Mouse (Mus musculus) limb, embryonic 10.5 days (tissue): Measurements from ENCODE around the gene Ctf2. TPM values are rescaled to one million over a fixed set of nuclear protein-coding genes. Genes with fewer than 3 reads are reported as not detected.

Experiments used
- DNase-seq: peaks from one replicate; pipeline ENCODE4 v3.0.0-alpha.2; 2017; ENCODE audit warnings: low spot score
- H3K27ac ChIP-seq: fragments of 300-500 bp; sonication (generic); 2 replicates; pipeline ENCODE4 v1.5.1; 2016; ENCODE audit warnings: mild to moderate bottlenecking
- H3K27me3 ChIP-seq: fragments of 300-500 bp; sonication (generic); 2 replicates; pipeline ENCODE4 v1.6.1; 2016; ENCODE audit warnings: low read depth, mild to moderate bottlenecking; ENCODE audit not compliant: poor library complexity, severe bottlenecking
- H3K36me3 ChIP-seq: fragments of 300-500 bp; sonication (generic); 2 replicates; pipeline ENCODE4 v1.6.1; 2016; ENCODE audit warnings: mild to moderate bottlenecking, moderate library complexity
- H3K4me1 ChIP-seq: fragments of 300-500 bp; sonication (generic); 2 replicates; pipeline ENCODE4 v1.6.1; 2016
- H3K4me3 ChIP-seq: fragments of 300-500 bp; sonication (generic); 2 replicates; pipeline ENCODE4 v1.5.1; 2016; ENCODE audit warnings: mild to moderate bottlenecking, moderate library complexity
- H3K9me3 ChIP-seq: fragments of 300-500 bp; sonication (generic); replicated peaks from 2 replicates; pipeline ENCODE4 v1.6.1; 2016; ENCODE audit warnings: mild to moderate bottlenecking
- WGBS: fragments of 180-500 bp; shearing (Covaris S2); methylation state at CpG from one replicate; pipeline ENCODE4 v1.1.7; 2016; 5-methylcytosine and 5-hydroxymethylcytosine counted together
- polyA plus RNA-seq: library from polyadenylated mRNA; unstranded; fragments of >200 nt; fragmentation: Nextera tagmentation; extraction: Ambion mirVana; gene quantifications from 2 replicates; pipeline ENCODE4 v1.2.1, GENCODE M21; 2016

Ctf2 gene
- polyA plus RNA-seq, 1 experiment from 2014 or later = 0.73 TPM

DNA sequence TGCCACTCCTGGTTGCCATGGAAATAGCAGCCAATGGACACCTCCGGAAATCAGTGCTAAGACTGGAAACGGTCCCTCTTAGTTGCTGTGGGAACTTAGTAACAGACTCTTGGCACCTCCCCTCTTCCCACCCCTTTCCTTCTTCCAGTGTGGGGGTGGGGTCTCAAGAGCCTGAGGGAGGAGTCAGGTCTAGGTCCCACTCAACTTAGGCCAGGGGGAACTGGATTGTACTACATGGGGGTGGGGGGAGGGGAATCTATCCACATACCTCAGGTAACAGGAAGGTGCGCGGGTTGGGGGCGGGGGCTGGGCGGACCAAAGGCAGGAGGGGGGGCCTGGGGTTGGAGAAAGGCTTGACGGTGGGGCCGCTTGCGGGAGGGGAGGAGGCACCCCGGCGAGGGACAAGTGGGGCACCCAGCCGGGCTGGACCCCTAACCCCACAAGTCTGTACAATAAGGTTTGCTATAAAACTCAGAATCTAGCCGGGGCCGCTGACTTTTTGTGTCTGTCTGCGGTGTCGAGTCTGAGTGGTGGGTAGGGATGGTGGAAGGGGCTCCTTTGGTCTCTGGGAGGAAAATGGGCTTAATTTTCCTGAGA, 37.1 kb upstream of the Ctf2 start:
- Histone ChIP-seq H3K27me3 (no peaks in the 10 kb centered on the region), H3K36me3 (peaks cover 55% of the 10 kb centered on the region), H3K4me1 (peaks cover 44% of the 10 kb centered on the region), H3K27ac (peak overlapping the region; percentile 95), H3K9me3 (no peaks in the 10 kb centered on the region), H3K4me3 (peak overlapping the region; percentile 76)
- peak; percentile 87 for DNase-seq
- WGBS = 1% methylated on average over 16 of the region's 16 CpGs

GRCm38 (mm10) chr7:127768346-127768996, 36.5 kb upstream of the Ctf2 start:
- 53% methylated on average over 13 of the region's 13 CpGs for WGBS
- Histone ChIP-seq H3K4me3 (peak overlapping the region; percentile 76), H3K27ac (peak overlapping the region; percentile 95; the same call in 1 of the 2 replicates), H3K9me3 (no peaks in the 10 kb centered on the region), H3K4me1 (peaks cover 39% of the 10 kb centered on the region), H3K27me3 (no peaks in the 10 kb centered on the region), H3K36me3 (peaks cover 55% of the 10 kb centered on the region)
- no peak for DNase-seq

- H3K27me3 ChIP-seq = no peaks in the 10 kb centered on the region
- H3K36me3 ChIP-seq = peaks cover 58% of the 10 kb centered on the region
- H3K4me1 ChIP-seq = peaks cover 39% of the 10 kb centered on the region
- H3K4me3 ChIP-seq = peak overlapping the region; percentile 76; the same call in 1 of the 2 replicates
- peak overlapping the region; percentile 95; the same call in 1 of the 2 replicates for H3K27ac ChIP-seq
- no peaks in the 10 kb centered on the region for H3K9me3 ChIP-seq
- 93% methylated on average over 19 of the region's 19 CpGs for WGBS
- DNase-seq = no peak
Observed at GRCm38 (mm10) chr7:127767671-127768345, 35.8 kb upstream of the Ctf2 start.

GRCm38 (mm10) chr7:127766851-127767609, 35.1 kb upstream of the Ctf2 start:
- H3K4me1 ChIP-seq = peaks cover 39% of the 10 kb centered on the region
- H3K27me3 ChIP-seq = no peaks in the 10 kb centered on the region
- H3K4me3 ChIP-seq = no peak overlapping the region
- DNase-seq = no peak
- no peak overlapping the region for H3K27ac ChIP-seq
- H3K36me3 ChIP-seq = peaks cover 66% of the 10 kb centered on the region
- no peaks in the 10 kb centered on the region for H3K9me3 ChIP-seq
- 84% methylated on average over 17 of the region's 17 CpGs for WGBS

DNA sequence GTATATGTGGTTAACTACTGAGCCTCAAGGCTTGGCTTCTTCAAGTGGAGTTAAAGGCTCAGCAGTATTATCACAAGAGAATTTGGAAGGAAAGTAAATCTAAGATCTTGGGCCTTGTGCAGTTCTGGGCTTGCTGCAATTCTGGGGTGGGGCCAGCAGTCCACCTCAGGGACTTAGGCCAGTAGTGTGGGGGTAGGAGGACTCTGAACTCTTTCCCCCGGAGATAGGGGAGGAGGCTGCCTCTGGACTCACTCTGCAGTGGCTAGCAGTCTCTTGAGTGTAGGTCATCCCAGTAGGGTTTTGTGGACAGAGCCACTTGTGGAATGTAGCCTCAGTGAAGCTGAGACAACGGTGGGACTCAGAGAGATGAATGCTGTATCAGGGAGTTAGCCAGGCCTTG, 33.8 kb upstream of the Ctf2 start:
- 95% methylated on average over 2 of the region's 2 CpGs for WGBS
- peaks cover 32% of the 10 kb centered on the region for H3K4me1 ChIP-seq
- no peak overlapping the region for H3K27ac ChIP-seq
- H3K4me3 ChIP-seq = no peak overlapping the region
- H3K36me3 ChIP-seq = peaks cover 79% of the 10 kb centered on the region
- no peaks in the 10 kb centered on the region for H3K9me3 ChIP-seq
- no peak for DNase-seq
- H3K27me3 ChIP-seq = no peaks in the 10 kb centered on the region

DNA sequence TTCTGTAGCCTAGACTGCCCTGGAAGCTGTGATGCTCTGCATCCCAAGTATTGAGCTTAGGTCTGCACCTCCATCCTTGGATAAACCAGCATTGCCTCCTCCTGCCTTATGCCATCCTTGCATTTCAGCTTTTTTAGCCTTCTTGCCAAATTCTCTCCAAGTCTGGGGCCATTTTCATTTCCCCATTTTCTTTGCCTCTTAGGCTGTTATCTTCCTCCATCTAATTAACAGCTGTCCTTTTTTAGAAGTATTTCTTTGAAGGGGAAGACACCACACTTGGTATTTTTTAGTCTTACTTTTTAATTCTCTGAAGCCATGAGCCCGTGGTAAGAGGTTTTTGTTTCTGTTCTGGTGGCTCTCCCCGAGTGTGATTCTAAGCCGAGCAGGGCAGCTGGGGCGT, 31.7 kb upstream of the Ctf2 start:
- Histone ChIP-seq H3K9me3 (no peaks in the 10 kb centered on the region), H3K36me3 (peaks cover 97% of the 10 kb centered on the region), H3K27ac (no peak overlapping the region), H3K27me3 (no peaks in the 10 kb centered on the region), H3K4me3 (no peak overlapping the region), H3K4me1 (peaks cover 30% of the 10 kb centered on the region)
- WGBS = 90% methylated on average over 4 of the region's 4 CpGs
- no peak for DNase-seq

- no peaks in the 10 kb centered on the region for H3K27me3 ChIP-seq
- H3K4me3 ChIP-seq = no peak overlapping the region
- H3K27ac ChIP-seq = no peak overlapping the region
- H3K36me3 ChIP-seq = peaks cover 97% of the 10 kb centered on the region
- peak; percentile 77 for DNase-seq
- WGBS = 59% methylated on average over 7 of the region's 7 CpGs
- no peaks in the 10 kb centered on the region for H3K9me3 ChIP-seq
- peaks cover 28% of the 10 kb centered on the region for H3K4me1 ChIP-seq
Observed at GRCm38 (mm10) chr7:127761026-127761425, 29.1 kb upstream of the Ctf2 start.

DNA sequence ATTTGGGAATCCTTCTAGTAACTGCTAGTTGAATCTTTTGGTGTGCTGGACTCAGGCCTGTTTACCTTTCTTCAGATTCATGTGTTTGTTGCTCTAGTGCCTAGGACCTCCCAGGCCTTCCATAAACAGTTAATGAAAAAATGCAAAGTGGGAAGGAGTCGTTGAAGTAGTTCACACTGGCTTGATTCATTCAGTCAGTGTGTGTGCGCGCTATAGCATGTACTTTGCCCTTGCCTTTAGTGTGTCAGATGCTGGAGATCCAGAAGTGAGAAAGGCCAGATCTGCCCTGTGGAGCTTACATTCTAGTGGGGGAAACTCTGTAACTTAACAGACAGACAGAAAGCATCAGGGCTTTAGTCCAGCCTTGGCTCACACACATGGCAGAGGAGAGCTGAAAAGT, 28.5 kb upstream of the Ctf2 start:
- WGBS = 88% methylated on average over 3 of the region's 3 CpGs
- DNase-seq = no peak
- Histone ChIP-seq H3K4me3 (no peak overlapping the region), H3K27me3 (no peaks in the 10 kb centered on the region), H3K27ac (no peak overlapping the region), H3K9me3 (no peaks in the 10 kb centered on the region), H3K4me1 (peaks cover 32% of the 10 kb centered on the region), H3K36me3 (peaks cover 97% of the 10 kb centered on the region)

DNA sequence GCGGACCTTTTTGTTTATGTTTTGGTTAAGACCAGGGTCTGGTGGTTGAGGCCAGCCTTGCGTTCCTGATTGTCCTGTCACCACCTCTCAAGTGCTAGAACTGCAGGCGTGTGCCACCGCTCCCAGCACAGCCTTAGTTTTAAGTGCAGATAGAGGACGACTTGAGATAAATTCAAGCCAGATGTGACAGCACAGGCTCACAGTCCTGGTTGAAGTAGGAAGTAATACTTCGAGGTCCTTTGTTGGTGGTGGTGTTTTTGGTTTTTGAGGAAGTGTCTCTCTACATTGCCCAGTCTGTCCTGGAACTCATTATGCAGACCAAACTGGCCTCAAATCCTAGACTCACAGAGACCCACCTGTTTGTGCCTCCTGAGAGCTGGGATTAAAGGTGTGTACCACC, 27.8 kb upstream of the Ctf2 start:
- 26% methylated on average over 6 of the region's 6 CpGs for WGBS
- H3K4me1 ChIP-seq = peaks cover 32% of the 10 kb centered on the region
- no peak for DNase-seq
- no peak overlapping the region for H3K4me3 ChIP-seq
- H3K36me3 ChIP-seq = peaks cover 97% of the 10 kb centered on the region
- H3K27me3 ChIP-seq = no peaks in the 10 kb centered on the region
- no peak overlapping the region for H3K27ac ChIP-seq
- no peaks in the 10 kb centered on the region for H3K9me3 ChIP-seq

GRCm38 (mm10) chr7:127753741-127754140, 21.8 kb upstream of the Ctf2 start:
- Histone ChIP-seq H3K4me3 (no peak overlapping the region), H3K9me3 (no peaks in the 10 kb centered on the region), H3K27ac (no peak overlapping the region), H3K4me1 (peaks cover 26% of the 10 kb centered on the region), H3K36me3 (peaks cover 100% of the 10 kb centered on the region), H3K27me3 (no peaks in the 10 kb centered on the region)
- 89% methylated on average over 7 of the region's 7 CpGs for WGBS
- no peak for DNase-seq

DNA sequence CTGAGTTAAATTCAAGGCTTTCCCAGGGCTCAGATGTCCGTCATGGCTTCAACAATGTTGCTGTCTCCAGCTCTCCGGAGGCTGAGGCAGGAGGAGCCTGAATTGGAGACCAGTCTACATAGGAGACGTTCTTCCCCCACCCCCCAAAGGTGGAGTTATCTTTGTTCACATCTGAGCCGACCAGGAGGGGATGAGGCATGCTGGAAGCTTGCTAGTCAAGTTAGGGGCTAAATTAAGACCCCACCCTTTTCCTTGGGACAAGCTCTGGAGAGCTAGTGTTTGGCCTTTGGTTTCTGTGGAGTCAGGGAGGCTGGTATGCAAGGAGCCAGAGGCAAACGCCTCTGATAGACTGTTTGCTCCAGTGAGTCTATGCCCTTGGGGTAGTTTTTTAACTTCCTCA, 21.2 kb upstream of the Ctf2 start:
- H3K9me3 ChIP-seq = no peaks in the 10 kb centered on the region
- H3K4me3 ChIP-seq = no peak overlapping the region
- no peak for DNase-seq
- H3K27me3 ChIP-seq = no peaks in the 10 kb centered on the region
- 87% methylated on average over 5 of the region's 5 CpGs for WGBS
- peaks cover 31% of the 10 kb centered on the region for H3K4me1 ChIP-seq
- H3K27ac ChIP-seq = no peak overlapping the region
- H3K36me3 ChIP-seq = peaks cover 100% of the 10 kb centered on the region

DNA sequence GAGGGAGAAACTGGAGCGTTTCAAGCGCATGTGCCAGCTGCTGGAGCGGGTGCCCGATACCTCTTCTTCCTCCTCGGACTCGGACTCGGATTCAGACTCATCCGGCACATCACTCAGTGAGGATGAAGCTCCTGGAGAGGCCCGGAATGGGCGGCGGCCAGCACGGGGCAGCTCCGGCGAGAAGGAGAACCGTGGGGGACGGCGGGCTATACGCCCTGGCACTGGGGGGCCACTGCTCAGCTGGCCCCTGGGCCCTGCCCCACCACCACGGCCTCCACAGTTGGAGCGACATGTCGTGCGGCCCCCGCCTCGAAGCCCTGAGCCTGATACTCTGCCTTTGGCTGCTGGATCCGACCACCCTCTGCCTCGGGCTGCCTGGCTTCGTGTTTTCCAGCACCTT, 20.1 kb upstream of the Ctf2 start:
- WGBS = 96% methylated on average over 27 of the region's 27 CpGs
- Histone ChIP-seq H3K27me3 (no peaks in the 10 kb centered on the region), H3K27ac (no peak overlapping the region), H3K4me3 (no peak overlapping the region), H3K9me3 (no peaks in the 10 kb centered on the region), H3K36me3 (peaks cover 98% of the 10 kb centered on the region), H3K4me1 (peaks cover 42% of the 10 kb centered on the region)
- DNase-seq = no peak

- 96% methylated on average over 5 of the region's 5 CpGs for WGBS
- no peak overlapping the region for H3K4me3 ChIP-seq
- H3K4me1 ChIP-seq = peaks cover 43% of the 10 kb centered on the region
- DNase-seq = no peak
- H3K27ac ChIP-seq = no peak overlapping the region
- H3K9me3 ChIP-seq = no peaks in the 10 kb centered on the region
- peaks cover 94% of the 10 kb centered on the region for H3K36me3 ChIP-seq
- H3K27me3 ChIP-seq = no peaks in the 10 kb centered on the region
Observed at GRCm38 (mm10) chr7:127751619-127752018, 19.7 kb upstream of the Ctf2 start.
